Mouse (Mus musculus) lung, adult 10 weeks (tissue): Measurements from ENCODE around the gene Lgals8. TPM values are rescaled to one million over a fixed set of nuclear protein-coding genes. Genes with fewer than 3 reads are reported as not detected.

Experiments used
- polyA plus RNA-seq: library from polyadenylated mRNA; stranded (reverse); fragments of 350-450 nt; fragmentation: Illumina TruSeq; extraction: RNeasy Lipid Tissue Mini Kit (QIAGEN cat#74804); gene quantifications from one replicate; pipeline ENCODE4 v1.2.3, GENCODE M21; 2014; ENCODE audit warnings: low read depth, low replicate concordance; ENCODE audit not compliant: insufficient read depth

The Lgals8 gene
- polyA plus RNA-seq = 29.2 TPM

GRCm38 (mm10) chr13:12464844-12465243 lies at the start of gene Lgals8:
Lgals8 (minus strand) TSS chr13:12464944.

GRCm38 (mm10) chr13:12394609-12395505 lies 69.9 kb downstream of the Lgals8 start, which contains the start of gene Heatr1:
Heatr1 (plus strand) TSS chr13:12395027.

Other genes with a start within 250 kb of the Lgals8 start
- 3.1 TPM for gene Mtr, start 206.8 kb downstream of the Lgals8 start, polyA plus RNA-seq
- 16.6 TPM for gene Actn2, start 124.2 kb downstream of the Lgals8 start, polyA plus RNA-seq
- gene Heatr1, start 69.9 kb downstream of the Lgals8 start, polyA plus RNA-seq = 15.2 TPM
- gene Edaradd, start 55.5 kb upstream of the Lgals8 start, polyA plus RNA-seq = 0.20 TPM
- gene Ero1lb, start 100.9 kb upstream of the Lgals8 start, polyA plus RNA-seq = 6.2 TPM